Mouse (Mus musculus) CD4-positive, CD25-positive, alpha-beta regulatory T cell, adult 9 weeks (primary cell): ENCODE measurements around the gene Armc10. TPM values are rescaled to one million over a fixed set of nuclear protein-coding genes. Genes with fewer than 3 reads are reported as not detected.

Source experiments
- polyA plus RNA-seq: library from polyadenylated mRNA; unstranded; fragments of 100-300 nt; shearing (Covaris generic); gene quantifications from one replicate; pipeline ENCODE4 v1.2.1, GENCODE M21; 2017

Gene Armc10
- 22.9 TPM for polyA plus RNA-seq

GRCm38 (mm10) chr5:21645439-21646132, at the start of gene Armc10, which contains the start of gene Fbxl13:
Armc10 (plus strand) TSS chr5:21645813.
Fbxl13 (minus strand) TSS chr5:21645634.

GRCm38 (mm10) chr5:21701351-21702008, 55.9 kb downstream of the Armc10 start, which contains the start of gene Napepld:
Napepld (minus strand) TSS chr5:21701396.

Other genes with a start within 250 kb of the Armc10 start
- gene Ccdc146, start 221.1 kb upstream of the Armc10 start, polyA plus RNA-seq = 0.21 TPM
- gene Fam185a, start 220.9 kb upstream of the Armc10 start, polyA plus RNA-seq = 2.0 TPM
- not detected for gene Lrrc17, start 102.3 kb upstream of the Armc10 start, polyA plus RNA-seq
- gene Fbxl13, start 179 bp upstream of the Armc10 start, polyA plus RNA-seq = not detected
- 4.5 TPM for gene Napepld, start 55.6 kb downstream of the Armc10 start, polyA plus RNA-seq
- 74.9 TPM for gene Pmpcb, start 91.3 kb downstream of the Armc10 start, polyA plus RNA-seq
- gene Dnajc2, start 139.4 kb downstream of the Armc10 start, polyA plus RNA-seq = 34.4 TPM
- gene Psmc2, start 139.5 kb downstream of the Armc10 start, polyA plus RNA-seq = 163 TPM
- gene Slc26a5, start 219.8 kb downstream of the Armc10 start, polyA plus RNA-seq = not detected